Mouse (Mus musculus): Measurements from ENCODE around the gene Cpm.
"Not testable (repeated sequence)": the region's sequence is repeated elsewhere in the genome, so short reads cannot be mapped to it uniquely, and the experiment has no call there.

Gene Cpm

DNA sequence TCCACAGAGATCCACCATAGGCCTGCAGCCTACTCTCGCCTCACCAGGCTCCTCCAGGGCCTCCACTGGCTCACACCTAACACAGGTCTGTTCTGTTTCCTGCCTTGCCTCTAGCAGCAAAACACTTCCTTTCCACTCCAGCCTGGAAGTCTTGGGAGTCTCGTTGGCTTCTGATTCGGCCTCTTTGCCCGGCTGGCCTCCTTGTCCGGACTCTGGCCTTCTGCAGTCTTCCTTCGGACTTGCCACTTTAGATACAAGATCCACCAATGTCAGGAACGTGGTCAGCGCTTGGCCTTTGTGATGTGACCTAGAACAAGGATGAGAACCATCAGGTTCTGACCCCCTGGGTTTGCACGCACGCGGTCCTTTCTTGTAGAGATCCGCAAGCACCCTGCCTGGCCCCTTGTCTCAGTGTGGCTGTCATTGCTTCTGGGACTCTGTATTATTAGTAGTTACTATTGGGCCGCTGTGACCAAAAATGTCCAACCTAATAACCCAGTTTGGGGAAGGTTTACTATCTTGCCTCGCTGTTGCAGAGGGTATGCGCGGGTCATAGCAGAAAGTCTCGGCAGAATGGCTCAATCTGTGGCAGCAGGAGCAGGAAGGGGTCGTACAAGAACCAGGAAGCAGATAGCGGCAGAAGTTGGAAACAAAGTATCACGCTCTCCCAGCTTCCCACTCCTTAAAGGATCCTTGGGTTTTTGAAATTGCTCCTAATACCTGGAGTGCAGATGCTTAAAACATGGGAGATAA lies 22.1 kb upstream of the Cpm start:
- DNase-seq: no peak

DNA sequence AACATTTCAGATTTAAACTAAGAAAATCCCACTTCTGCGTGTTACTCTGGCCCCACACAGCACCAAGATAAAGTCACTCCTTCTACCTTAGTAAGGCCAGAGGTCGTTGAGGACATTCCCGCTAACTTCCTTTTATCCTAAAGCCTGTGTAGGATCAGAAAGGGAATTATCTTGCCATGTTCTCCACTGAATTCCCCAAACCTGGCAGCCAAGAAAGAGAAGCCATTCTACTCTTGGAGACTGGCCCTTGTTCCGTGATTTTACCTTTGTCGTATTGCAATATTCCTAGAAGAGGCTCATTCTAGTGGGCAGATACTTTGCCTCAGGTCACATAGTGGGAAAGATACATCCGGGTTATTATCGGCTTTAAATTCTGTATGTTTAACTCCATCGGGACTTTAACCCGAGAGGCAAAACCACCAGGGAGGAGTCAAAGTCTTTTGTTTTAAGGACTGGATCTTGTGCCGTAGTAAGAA lies 21.5 kb upstream of the Cpm start:
- DNase-seq: no peak

DNA sequence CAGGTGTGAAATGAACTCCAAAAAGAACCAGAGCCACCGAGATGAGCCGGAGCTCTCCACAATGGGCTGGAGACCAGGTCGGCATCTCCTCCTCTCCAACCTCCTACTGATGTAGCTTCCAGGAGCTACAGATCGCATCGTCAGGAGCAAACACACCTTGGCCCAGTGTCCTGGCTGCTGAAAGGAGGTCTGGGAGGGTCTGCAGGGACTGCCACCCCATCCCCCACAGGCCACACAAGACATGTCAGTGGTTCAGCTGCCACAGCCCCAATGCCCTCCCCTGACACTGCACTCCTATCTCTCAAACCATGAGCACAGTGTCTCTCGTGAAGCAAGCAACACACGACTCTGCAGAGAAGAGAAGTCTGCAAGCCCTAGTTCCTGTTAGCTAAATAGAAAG lies 20.8 kb upstream of the Cpm start:
- DNase-seq: no peak

DNA sequence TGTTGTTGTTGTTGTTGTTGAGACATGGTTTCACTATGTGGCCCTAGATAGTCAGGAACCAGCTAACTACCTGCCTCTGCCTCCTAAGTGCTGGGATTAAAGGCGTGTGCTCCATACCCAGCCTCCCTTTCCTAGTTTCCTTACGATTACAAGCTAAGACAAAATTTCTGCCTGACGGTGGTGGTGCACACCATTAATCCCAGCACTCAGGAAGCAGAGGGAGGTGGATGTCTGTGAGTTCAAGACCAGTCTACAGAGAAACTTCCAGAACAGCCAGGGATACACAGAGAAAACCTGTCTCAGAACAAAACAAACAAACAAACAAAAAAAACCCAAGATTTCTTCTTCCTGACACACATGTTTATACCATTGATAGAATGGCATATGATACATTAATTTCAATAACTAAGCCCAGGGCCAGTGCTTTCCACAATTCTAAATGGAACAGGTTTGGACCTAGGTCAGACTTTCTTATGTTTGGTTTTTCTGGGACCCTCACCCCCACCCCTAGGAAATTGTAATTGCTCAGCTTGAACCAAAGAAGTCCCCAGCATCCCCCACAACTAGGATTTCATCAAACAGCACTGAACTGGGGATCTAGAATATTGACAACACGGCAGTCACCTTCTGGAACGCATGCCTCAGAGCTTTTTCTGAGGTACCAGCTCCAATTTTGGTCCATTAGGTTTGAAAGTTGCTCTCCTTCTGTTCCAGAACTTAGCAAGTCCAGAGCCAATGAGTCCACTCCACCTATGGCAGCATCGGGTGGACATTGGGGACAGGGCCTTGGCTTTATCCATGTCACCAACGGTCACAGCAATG lies 20.1 kb upstream of the Cpm start:
- no peak for DNase-seq

DNA sequence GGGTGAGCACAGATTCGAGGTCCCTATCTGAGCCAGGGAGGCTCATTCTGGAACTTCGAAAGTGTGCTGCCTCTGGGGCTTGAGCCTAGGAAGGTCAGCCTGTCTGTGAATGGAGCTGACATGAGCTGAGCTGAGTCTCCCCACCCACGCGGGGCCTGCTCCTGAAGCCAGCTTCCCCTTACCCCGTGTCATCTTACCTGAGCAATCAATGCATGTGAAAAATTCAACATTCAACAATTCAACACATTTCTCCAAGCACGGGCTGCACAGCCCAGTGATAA lies 19.6 kb upstream of the Cpm start:
- no peak for DNase-seq

DNA sequence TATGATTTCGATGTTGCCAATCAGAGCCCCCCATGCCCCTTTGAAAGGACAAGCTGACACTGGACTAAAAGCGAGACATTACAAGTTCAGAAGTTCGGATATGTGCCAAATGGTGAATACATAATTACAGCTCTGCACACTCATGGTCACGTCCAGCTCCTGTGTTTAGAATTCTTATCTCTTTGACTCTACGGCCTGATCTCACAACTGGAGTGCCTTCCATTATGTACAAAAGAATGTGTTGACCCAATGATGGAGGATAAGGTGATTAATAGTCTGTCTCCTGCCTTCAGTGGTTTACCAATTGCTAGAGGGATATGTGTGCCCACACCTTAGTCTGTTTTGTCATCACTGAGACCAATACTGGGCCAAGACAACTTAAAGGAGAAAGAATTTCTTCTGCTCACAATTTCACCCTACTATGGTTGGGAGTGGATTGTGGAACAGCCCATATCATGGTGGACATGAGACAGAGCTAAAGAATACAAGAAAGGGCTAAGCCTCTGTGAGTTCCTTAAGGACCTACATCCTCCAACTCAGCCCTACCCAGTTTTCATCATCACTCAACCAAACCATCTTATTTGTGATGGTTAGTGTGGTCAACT lies 19.0 kb upstream of the Cpm start:
- no peak for DNase-seq

DNA sequence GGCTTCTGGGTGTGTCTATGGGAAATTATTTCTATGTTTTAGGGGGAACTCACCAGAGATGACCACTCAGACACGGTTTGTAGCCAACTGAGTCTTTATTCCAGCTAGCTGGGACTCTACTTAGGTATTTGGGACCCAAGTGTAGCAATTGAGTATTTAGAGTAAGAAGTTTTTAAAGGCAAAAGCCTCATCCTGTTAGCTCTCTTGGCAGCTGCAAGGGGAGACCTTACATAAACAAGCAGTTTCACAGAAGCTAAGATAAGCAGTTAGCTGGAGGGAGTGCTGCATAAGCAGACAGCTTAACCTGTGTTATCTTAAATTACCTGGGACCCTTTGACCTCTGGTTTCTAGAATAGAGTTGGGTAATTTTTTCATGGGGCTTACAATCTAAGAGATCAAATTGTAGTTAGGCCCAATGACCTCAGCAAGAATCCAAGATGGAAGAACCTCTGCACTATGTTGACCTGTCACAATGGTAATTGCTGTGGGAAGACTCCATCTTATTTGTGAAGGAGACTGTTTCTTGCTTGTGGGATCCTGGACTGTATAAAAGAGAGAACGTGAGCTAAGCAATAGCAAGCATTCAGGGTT lies 18.4 kb upstream of the Cpm start:
- DNase-seq: no peak

DNA sequence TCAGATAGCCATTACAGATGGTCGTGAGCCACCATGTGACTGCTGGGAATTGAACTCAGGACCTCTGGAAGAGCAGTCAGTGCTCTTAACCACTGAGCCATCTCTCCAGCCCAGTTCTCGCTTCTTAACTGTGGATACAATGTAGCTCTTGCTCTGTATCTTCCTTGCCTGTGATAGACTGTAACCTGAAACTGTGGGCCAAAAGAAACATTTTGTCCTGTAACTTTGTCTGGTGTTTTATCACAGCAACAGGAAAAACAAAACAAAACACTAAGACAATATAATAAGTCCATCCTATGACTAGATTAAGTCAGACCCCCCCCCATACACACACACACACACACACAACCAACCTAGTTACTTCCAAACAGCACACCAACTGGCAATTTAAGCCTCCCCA lies 17.8 kb upstream of the Cpm start:
- DNase-seq: no peak

DNA sequence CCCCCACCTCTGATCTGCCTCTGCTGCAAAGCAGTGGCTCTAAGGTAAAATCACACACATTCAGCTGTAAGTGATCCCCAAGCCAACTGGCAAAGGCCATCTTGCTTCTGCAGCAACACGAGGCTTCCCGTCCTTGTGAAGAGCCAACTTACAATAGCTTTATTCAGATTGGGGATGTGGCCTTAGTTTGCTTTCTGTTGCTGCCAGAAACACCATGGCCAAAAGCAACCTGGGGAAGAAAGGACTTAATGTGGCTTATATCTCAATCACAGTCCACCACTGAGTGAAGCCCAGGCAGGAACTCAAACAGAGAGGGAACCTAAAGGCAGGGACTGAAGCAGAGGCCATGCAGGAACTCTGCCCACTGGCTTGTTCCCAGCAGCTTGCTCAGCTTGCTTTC lies 17.3 kb upstream of the Cpm start:
- DNase-seq: no peak

DNA sequence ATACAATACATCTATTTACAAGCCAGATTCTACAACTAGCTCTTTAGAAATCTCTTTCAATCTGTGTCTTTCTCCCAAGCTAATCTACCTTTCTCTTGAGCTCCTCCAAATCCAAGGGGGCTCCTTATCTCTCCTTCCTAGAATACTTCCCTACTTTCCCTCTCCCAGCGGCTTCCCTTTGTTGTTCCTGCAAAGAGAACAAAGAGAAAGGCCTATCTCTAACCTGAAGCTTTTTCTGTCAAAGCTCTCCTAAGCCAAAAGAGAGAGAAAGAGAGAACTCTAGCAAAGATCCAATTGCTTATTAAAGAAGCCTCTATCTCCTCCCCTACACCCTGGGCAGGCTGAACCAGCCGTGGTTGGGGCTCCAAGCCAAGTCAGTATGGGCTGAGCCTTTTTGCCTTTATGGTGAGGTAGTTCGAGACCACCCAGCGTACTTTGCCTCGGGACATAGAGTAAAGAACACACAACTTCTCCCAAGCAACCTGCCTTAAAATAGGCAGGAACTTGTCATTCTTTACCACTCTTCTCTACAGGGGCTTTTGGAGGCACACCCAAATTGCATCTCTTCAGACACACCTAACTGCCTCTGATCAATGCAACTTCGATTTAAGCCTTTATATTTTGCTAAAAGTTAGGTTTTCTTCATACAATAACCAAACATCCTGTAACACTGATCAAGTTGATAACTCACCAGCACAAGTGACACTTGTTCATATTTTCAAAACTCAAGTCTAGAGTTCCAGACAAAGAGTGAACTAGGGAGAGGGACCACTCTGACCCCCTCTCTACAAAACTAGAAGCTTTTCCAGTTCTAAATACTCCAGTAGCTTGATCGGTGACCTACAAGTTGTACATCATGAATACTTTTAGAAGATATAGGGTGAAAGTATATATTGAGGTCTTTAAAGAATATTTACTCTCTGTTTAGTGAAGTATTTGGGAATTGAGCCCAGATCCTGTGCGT lies 16.4 kb upstream of the Cpm start:
- DNase-seq: no peak

DNA sequence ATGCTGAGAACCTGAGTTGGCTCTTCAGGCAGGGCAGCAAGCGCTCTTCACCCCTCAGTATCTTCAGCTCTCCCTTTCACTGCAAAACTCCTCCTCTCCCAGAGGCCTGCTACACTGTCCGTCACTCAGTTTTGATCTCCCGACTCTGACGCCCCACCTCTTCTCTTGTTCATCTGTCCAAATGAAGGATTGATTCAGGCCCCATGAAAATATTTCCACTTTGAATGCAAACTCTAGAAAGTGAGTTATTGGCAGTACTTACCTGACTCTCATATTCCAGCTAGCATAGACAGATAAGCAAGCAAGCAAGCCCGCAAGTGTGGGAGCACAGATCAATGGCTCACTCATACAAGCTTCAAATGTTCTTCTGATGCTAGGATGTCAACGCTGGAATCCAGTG lies 15.3 kb upstream of the Cpm start:
- DNase-seq: no peak

DNA sequence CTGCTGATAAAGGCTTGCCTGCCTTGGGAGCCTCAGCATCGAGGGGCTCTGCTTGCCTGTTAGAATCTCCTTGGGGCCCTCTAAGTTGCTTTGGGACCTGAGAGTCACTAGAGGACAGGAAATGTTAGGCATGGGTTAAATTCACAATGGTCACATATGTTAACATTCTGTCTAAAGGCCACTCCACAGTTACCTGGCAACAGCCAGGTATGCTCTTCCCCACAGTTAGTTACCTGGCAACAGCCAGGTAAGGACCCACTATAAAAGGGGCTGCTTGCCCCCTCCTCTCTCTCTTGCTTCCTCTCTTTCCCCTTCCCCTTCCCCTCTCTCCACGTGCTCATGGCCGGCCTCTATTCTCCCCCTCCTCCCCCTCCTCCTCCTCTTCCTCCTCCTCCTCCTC lies 14.9 kb upstream of the Cpm start:
- DNase-seq: no peak

DNA sequence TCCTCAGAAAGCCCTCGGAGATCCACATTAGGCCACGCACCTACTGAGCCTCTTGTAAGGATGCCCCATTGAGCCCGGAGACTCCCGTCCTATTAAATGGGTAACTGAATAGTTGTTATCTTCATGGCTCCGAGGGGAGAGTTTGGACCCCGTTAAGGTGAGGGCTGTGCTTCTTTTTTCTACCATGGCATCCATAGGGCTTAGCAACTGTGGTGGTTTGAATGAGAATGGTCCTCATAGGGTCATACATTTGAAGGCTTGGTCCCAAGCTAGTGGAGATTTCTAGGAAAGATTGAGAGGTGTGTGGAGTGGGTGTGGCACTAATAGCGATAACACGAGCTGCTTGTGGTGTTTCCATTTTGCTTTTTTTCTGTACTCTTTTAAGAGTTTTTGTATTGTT lies 14.1 kb upstream of the Cpm start:
- no peak for DNase-seq

DNA sequence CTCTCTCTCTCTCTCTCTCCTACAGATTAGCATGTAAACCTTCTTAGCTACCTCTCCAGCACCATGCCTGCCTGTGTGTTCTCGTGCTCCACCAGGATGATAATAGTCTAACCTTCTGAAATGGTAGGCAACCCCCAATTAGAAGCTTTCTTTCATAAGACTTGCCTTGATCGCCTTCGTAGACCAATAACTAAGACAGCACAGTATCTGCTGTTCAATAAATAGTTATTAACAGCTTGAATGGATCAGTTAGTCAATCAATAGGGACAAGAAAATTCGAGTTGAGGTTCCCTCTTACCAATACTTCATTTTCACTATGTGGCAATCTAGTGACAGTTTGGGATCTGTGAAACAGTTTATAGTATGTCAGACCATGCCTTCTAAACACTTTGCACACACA lies 13.6 kb upstream of the Cpm start:
- no peak for DNase-seq

DNA sequence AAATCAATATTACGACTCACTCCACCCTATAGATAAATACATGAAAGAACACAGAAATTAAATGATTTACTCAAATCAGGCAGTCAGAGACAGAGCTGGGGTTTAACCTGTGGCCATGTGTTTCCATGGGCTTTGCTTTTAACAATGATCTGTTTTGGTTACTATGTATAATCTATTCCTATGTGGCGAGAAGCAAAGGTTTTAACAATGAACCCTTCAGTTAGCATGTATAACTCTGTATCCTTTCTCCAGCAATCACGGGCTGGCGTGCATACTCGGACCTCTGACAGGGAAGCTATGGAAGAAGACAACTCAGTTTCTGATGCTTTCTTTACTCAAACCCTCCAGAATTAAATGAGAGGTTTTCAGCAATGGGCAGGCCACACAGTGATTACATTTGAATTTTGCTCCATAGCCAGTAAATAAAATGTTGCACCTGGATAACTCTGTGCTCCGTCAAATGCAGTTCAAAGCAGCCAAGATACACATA lies 13.1 kb upstream of the Cpm start:
- DNase-seq: no peak

DNA sequence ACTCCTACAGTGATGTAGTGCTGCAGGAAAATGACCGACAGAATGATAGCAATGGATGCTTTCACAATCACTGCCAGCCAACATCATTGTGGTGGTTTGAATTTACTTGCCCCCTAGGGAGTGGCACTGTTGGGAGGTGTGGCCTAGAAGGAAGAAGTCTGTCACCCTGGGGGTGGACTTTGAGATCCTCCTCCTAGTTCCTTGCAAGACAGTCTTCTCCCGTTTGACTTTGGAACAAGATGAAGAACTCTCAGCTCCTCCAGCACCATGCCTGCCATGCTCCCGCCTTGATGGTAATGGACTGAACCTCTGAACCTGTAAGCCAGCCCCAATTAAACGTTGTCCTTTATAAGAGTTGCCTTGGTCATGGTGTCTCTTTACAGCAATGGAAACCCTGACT lies 12.5 kb upstream of the Cpm start:
- DNase-seq: not testable (repeated sequence)

DNA sequence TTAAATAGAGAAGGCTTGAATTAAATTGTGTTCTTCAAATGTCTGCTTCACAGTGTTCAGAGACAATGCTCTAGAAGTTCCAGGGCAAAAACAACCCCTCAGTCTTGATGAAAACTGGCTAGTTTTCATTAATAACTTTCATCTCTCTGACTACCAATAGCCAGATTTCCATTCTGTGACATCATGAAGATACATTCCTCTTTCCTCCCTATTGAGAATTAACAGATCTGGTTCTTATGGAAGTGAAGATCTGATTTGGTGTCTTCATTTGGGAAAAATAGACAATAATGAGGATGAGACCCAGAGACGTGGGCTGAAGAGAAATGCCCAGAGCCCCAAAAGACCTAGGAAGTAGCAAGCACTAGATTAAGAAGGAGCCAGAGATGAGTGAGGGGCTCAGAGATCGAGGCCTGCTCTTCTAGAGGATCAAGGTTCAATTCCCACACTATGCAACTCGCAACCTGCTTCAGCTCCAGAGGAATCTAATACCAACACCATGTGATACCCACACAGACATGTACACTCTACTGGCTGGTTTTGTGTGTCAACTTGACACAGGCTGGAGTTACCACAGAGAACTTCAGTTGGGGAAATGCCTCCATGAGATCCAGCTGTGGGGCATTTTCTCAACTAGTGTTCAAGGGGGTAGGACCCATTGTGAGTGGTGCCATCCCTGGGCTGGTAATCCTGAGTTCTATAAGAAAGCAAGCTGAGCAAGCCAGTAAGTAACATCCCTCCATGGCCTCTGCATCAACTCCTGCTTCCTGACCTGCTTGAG lies 11.5 kb upstream of the Cpm start:
- DNase-seq: no peak

DNA sequence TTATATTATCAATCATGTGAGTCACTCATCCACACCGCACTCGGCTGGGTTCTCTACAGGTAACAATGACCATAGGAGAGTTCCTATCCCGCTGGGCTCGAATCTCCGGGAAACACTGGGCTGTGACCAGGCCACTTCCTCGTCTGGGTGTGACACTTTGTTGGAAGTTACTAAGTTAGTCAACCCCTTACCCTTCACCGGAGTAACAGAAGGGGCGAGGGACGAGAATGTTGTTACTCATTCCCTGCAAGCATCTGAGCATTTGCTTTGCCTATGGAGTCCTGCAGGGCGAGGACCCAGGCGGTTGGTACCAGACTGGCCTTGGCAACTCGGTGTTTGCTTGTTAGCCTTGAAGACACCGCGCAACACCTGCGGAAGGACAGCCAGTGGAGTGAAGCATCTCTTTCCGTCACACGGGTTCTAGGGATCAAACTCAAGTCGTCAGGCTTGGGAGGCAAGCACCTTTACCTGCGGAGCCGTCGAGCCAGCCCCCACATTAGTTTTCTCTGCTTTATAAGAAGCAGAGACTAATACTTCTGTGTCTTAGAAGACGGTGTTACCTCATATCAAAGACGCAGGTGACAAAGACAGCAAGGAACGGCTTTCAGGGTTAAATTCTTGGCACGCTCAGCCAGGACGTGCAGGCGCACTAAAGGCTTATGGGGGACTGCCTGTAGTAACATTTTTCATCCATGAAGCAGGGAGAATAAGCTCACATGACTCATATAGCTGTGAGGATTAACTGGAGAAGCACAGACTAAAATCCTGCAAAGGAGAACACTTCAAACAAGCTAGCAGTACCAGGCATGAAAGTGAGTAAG lies 10.0 kb upstream of the Cpm start:
- DNase-seq: no peak

DNA sequence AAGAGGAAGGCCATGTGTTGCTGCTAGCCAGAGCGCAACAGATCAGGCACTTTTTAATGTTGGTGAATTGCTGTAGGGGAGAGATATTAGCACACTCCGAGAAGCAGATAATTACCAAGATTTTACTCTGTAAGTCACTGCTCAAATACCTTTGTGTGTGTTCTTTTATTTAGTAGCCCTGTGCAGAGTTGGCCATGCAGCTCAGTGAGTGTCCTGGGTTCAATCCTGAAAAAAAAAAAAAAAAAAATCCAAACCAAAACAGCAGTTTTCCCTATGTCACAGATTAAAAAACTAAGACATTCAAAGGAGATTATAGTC lies 9.5 kb upstream of the Cpm start:
- no peak for DNase-seq

DNA sequence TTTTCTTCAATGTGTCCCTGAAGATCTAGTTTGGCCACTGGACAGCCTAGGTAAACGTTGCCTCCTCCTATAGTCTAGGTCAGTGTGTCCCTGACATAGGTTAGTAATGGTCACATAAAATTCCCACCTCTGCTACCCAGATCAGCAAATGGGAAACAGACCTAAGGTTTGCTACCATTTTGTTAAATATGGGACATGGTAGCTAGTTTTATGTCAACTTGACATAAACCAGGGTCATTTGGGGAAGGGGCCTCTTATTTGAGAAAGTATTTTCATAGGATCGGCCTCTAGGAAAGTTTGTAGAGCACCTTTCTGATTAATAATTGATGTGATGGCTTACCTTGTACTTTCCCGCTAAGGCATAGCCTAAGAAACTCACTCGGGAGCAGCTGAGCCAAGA lies 8.8 kb upstream of the Cpm start:
- DNase-seq: no peak

DNA sequence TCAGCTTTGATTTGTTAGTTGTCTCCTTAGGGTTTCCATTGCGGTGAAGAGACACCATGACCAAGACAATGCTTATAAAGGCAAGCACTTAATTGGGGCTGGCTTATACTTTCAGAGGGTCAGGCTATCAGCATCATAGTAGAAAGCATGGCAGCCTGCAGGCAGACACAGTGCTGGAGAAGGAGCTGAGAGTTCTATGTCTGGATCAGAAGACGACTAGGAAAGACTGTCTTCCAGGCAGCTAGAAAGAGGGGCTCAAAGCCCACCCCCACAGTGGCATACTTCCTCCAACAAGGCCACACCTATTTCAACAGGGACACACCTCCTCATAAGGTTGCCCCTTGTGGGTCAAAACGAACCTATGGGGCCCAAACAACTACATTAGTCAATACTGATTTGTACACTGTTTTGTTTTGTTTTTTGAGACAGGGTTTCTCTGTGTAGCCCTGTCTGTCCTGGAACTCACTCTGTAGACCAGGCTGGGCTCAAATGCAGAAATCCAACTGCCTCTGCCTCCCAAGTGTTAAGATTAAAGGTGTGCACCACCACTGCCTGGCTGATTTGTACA lies 8.3 kb upstream of the Cpm start:
- DNase-seq: no peak
